Mouse (Mus musculus) midbrain, embryonic 12.5 days (tissue): Measurements from ENCODE around the gene Prkaca. TPM values are rescaled to one million over a fixed set of nuclear protein-coding genes. Genes with fewer than 3 reads are reported as not detected.
A peak's percentile ranks its signal among the peaks of the same experiment; 100 is the strongest.
"Not testable (repeated sequence)": the region's sequence is repeated elsewhere in the genome, so short reads cannot be mapped to it uniquely, and the experiment has no call there.

Source experiments
- ATAC-seq: fragments of 200-750 bp; cut with Nextera tagmentation; 2 replicates; pipeline ENCODE4 v1.8.0; 2017; ENCODE audit warnings: low read depth, moderate TSS enrichment, moderate library complexity; ENCODE audit not compliant: low FRiP score
- H3K27ac ChIP-seq: fragments of 300-500 bp; sonication (generic); replicated peaks from 2 replicates; pipeline ENCODE4 v1.5.1; 2016; ENCODE audit warnings: mild to moderate bottlenecking
- H3K27me3 ChIP-seq: fragments of 300-500 bp; sonication (generic); 2 replicates; pipeline ENCODE4 v1.6.1; 2016; ENCODE audit warnings: mild to moderate bottlenecking
- H3K36me3 ChIP-seq: fragments of 300-500 bp; sonication (generic); 2 replicates; pipeline ENCODE4 v1.6.1; 2016
- H3K4me1 ChIP-seq: fragments of 300-500 bp; sonication (generic); 2 replicates; pipeline ENCODE4 v1.6.1; 2016
- H3K4me2 ChIP-seq: fragments of 300-500 bp; sonication (generic); replicated peaks from 2 replicates; pipeline ENCODE4 v1.6.1; 2016; ENCODE audit warnings: mild to moderate bottlenecking, moderate library complexity
- H3K4me3 ChIP-seq: fragments of 300-500 bp; sonication (generic); 2 replicates; pipeline ENCODE4 v1.5.1; 2016; ENCODE audit warnings: mild to moderate bottlenecking
- H3K9ac ChIP-seq: fragments of 300-500 bp; sonication (generic); replicated peaks from 2 replicates; pipeline ENCODE4 v1.6.1; 2016; ENCODE audit warnings: mild to moderate bottlenecking, moderate library complexity
- H3K9me3 ChIP-seq: fragments of 300-500 bp; sonication (generic); 2 replicates; pipeline ENCODE4 v1.6.1; 2016; ENCODE audit warnings: mild to moderate bottlenecking
- WGBS: fragments of 180-500 bp; shearing (Covaris S2); methylation state at CpG from one replicate; pipeline ENCODE4 v1.1.7; 2016; 5-methylcytosine and 5-hydroxymethylcytosine counted together
- polyA plus RNA-seq: library from polyadenylated mRNA; unstranded; fragments of >200 nt; fragmentation: Nextera tagmentation; extraction: Ambion mirVana; gene quantifications from 2 replicates; pipeline ENCODE4 v1.2.1, GENCODE M21; 2016

Gene Prkaca
- polyA plus RNA-seq, 1 experiment from 2014 or later: 193 TPM

GRCm38 (mm10) chr8:83977646-83978045 lies 4.9 kb downstream of the Prkaca start:
- 76% methylated on average over 6 of the region's 6 CpGs for WGBS
- Histone ChIP-seq H3K4me1 (peaks cover 31% of the 10 kb centered on the region), H3K9ac (no peak overlapping the region), H3K27me3 (no peaks in the 10 kb centered on the region), H3K9me3 (no peaks in the 10 kb centered on the region), H3K27ac (0 out of 2 replicates have a peak overlapping the region, but pooled peaks have one; percentile 11), H3K4me2 (no peak overlapping the region), H3K4me3 (no peak overlapping the region), H3K36me3 (peaks cover 28% of the 10 kb centered on the region)
- no peak for ATAC-seq

GRCm38 (mm10) chr8:83978200-83978599 lies 5.4 kb downstream of the Prkaca start:
- Histone ChIP-seq H3K9ac (no peak overlapping the region), H3K27ac (0 out of 2 replicates have a peak overlapping the region, but pooled peaks have one; percentile 11), H3K4me1 (peaks cover 31% of the 10 kb centered on the region), H3K4me3 (no peak overlapping the region), H3K36me3 (peaks cover 33% of the 10 kb centered on the region), H3K27me3 (no peaks in the 10 kb centered on the region), H3K9me3 (no peaks in the 10 kb centered on the region), H3K4me2 (no peak overlapping the region)
- ATAC-seq: no peak
- 75% methylated on average over 9 of the region's 9 CpGs for WGBS

GRCm38 (mm10) chr8:83980250-83980649 lies 7.5 kb downstream of the Prkaca start:
- no peaks in the 10 kb centered on the region for H3K27me3 ChIP-seq
- peaks cover 49% of the 10 kb centered on the region for H3K36me3 ChIP-seq

GRCm38 (mm10) chr8:83980845-83981244 lies 8.1 kb downstream of the Prkaca start:
- Histone ChIP-seq H3K4me1 (peaks cover 15% of the 10 kb centered on the region), H3K27ac (no peak overlapping the region), H3K36me3 (peaks cover 53% of the 10 kb centered on the region), H3K9me3 (no peaks in the 10 kb centered on the region), H3K4me2 (no peak overlapping the region), H3K9ac (no peak overlapping the region), H3K27me3 (no peaks in the 10 kb centered on the region), H3K4me3 (no peak overlapping the region)
- no peak for ATAC-seq
- WGBS: 90% methylated on average over 8 of the region's 8 CpGs

More at GRCm38 (mm10) chr8:83980250-83980649, 7.5 kb downstream of the Prkaca start:
- ATAC-seq: no peak
- 88% methylated on average over 1 of the region's 1 CpGs for WGBS
- Histone ChIP-seq H3K9ac (0 out of 2 replicates have a peak overlapping the region, but pooled peaks have one; percentile 20), H3K4me1 (peaks cover 15% of the 10 kb centered on the region), H3K4me3 (no peak overlapping the region), H3K4me2 (no peak overlapping the region), H3K9me3 (no peaks in the 10 kb centered on the region), H3K27ac (no peak overlapping the region)

- Histone ChIP-seq H3K27ac (no peak overlapping the region), H3K4me2 (no peak overlapping the region), H3K27me3 (no peaks in the 10 kb centered on the region), H3K9me3 (no peaks in the 10 kb centered on the region), H3K4me1 (peaks cover 15% of the 10 kb centered on the region), H3K36me3 (peaks cover 60% of the 10 kb centered on the region), H3K4me3 (no peak overlapping the region), H3K9ac (no peak overlapping the region)
- no peak for ATAC-seq
- WGBS: 94% methylated on average over 7 of the region's 7 CpGs
These were observed 8.7 kb downstream of the Prkaca start for GRCm38 (mm10) chr8:83981533-83981932.

- H3K4me2 ChIP-seq: no peak overlapping the region
- no peak overlapping the region for H3K9ac ChIP-seq
- H3K4me1 ChIP-seq: peaks cover 8% of the 10 kb centered on the region
- no peak overlapping the region for H3K27ac ChIP-seq
- 93% methylated on average over 4 of the region's 4 CpGs for WGBS
- H3K4me3 ChIP-seq: no peak overlapping the region
- H3K9me3 ChIP-seq: no peaks in the 10 kb centered on the region
- no peak for ATAC-seq
- peaks cover 69% of the 10 kb centered on the region for H3K36me3 ChIP-seq
- no peaks in the 10 kb centered on the region for H3K27me3 ChIP-seq
These were observed 9.7 kb downstream of the Prkaca start for GRCm38 (mm10) chr8:83982449-83982848.

- H3K4me1 ChIP-seq, H3K27me3 ChIP-seq, H3K4me2 ChIP-seq, H3K27ac ChIP-seq, H3K9ac ChIP-seq, H3K9me3 ChIP-seq, ATAC-seq, H3K4me3 ChIP-seq: not testable (repeated sequence)
- WGBS: 99% methylated on average over 2 of the region's 2 CpGs
- H3K36me3 ChIP-seq: peaks cover 77% of the 10 kb centered on the region
These were observed 10.4 kb downstream of the Prkaca start for GRCm38 (mm10) chr8:83983222-83983621.

- Histone ChIP-seq H3K27me3 (no peaks in the 10 kb centered on the region), H3K9ac (no peak overlapping the region), H3K9me3 (no peaks in the 10 kb centered on the region), H3K4me1 (no peaks in the 10 kb centered on the region), H3K4me3 (no peak overlapping the region), H3K4me2 (no peak overlapping the region), H3K27ac (no peak overlapping the region), H3K36me3 (peaks cover 79% of the 10 kb centered on the region)
- no peak for ATAC-seq
- WGBS: 86% methylated on average over 7 of the region's 7 CpGs
These were observed 16.4 kb downstream of the Prkaca start for GRCm38 (mm10) chr8:83989243-83989642.

GRCm38 (mm10) chr8:83990170-83990569 lies 17.4 kb downstream of the Prkaca start:
- peaks cover 80% of the 10 kb centered on the region for H3K36me3 ChIP-seq
- WGBS: 95% methylated on average over 14 of the region's 14 CpGs
- H3K4me1 ChIP-seq: no peaks in the 10 kb centered on the region
- no peaks in the 10 kb centered on the region for H3K27me3 ChIP-seq
- no peak overlapping the region for H3K4me3 ChIP-seq
- no peak overlapping the region for H3K27ac ChIP-seq
- no peak for ATAC-seq
- no peaks in the 10 kb centered on the region for H3K9me3 ChIP-seq
- no peak overlapping the region for H3K4me2 ChIP-seq
- no peak overlapping the region for H3K9ac ChIP-seq

GRCm38 (mm10) chr8:83992488-83992887 lies 19.7 kb downstream of the Prkaca start:
- no peaks in the 10 kb centered on the region for H3K27me3 ChIP-seq
- H3K27ac ChIP-seq: no peak overlapping the region
- no peak overlapping the region for H3K4me3 ChIP-seq
- H3K36me3 ChIP-seq: peaks cover 60% of the 10 kb centered on the region
- no peaks in the 10 kb centered on the region for H3K9me3 ChIP-seq
- no peak overlapping the region for H3K4me2 ChIP-seq
- H3K9ac ChIP-seq: no peak overlapping the region
- 86% methylated on average over 2 of the region's 2 CpGs for WGBS
- no peak for ATAC-seq
- peaks cover 5% of the 10 kb centered on the region; the same call in 1 of the 2 replicates for H3K4me1 ChIP-seq

- H3K4me1 ChIP-seq: peaks cover 13% of the 10 kb centered on the region
- H3K27me3 ChIP-seq: peaks cover 1% of the 10 kb centered on the region; the same call in 1 of the 2 replicates
- H3K4me2 ChIP-seq: no peak overlapping the region
- no peak overlapping the region for H3K27ac ChIP-seq
- WGBS: 97% methylated on average over 3 of the region's 3 CpGs
- ATAC-seq: no peak
- no peak overlapping the region for H3K9ac ChIP-seq
- peaks cover 45% of the 10 kb centered on the region for H3K36me3 ChIP-seq
- H3K9me3 ChIP-seq: no peaks in the 10 kb centered on the region
- no peak overlapping the region for H3K4me3 ChIP-seq
These were observed 21.2 kb downstream of the Prkaca start for GRCm38 (mm10) chr8:83994030-83994429.

GRCm38 (mm10) chr8:83995973-83996372 lies 23.2 kb downstream of the Prkaca start:
- ATAC-seq: no peak
- 12% methylated on average over 12 of the region's 12 CpGs for WGBS
- peaks cover 21% of the 10 kb centered on the region for H3K27me3 ChIP-seq
- H3K4me2 ChIP-seq: peak overlapping the region; percentile 65
- H3K4me1 ChIP-seq: peaks cover 23% of the 10 kb centered on the region
- no peak overlapping the region for H3K9ac ChIP-seq
- no peak overlapping the region for H3K27ac ChIP-seq
- no peaks in the 10 kb centered on the region for H3K9me3 ChIP-seq
- peaks cover 37% of the 10 kb centered on the region for H3K36me3 ChIP-seq
- H3K4me3 ChIP-seq: peak overlapping the region; percentile 86; the same call in 1 of the 2 replicates
